Mouse (Mus musculus): ENCODE measurements around the gene Tmub2. TPM values are rescaled to one million over a fixed set of nuclear protein-coding genes. Genes with fewer than 3 reads are reported as not detected.
A peak's percentile ranks its signal among the peaks of the same experiment; 100 is the strongest.

Gene Tmub2
- polyA plus RNA-seq, 1 experiment from 2014 or later = 49.8 TPM

DNA sequence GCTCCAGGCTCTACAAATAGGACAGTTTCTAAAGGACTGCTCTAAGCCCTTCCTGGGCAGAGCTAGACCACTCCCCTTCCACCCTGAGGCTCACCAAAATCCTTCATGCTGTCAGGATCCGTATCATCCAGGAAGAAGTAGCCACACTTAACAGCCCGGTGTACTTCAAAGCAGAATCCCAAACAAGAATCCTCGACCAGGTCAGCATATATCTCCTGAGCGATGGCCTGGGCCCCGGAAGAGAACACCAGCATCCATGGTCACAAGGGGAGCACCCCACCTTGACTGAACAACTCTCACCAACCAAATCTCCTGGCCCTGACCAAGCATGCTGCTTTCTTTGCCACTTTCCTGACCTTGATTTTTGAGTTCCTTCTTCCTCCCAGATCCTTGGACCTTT lies 9.7 kb downstream of the Tmub2 start:
- no peaks in the 10 kb centered on the region for H3K27me3 ChIP-seq (replicated peaks; ENCODE audit: control insufficient read depth, insufficient read depth, low read length)
- no peaks in the 10 kb centered on the region for H3K9me3 ChIP-seq (ENCODE audit: control insufficient read depth, low read length)
- peak overlapping the region; percentile 81; the same call in 1 of the 2 replicates for H3K4me3 ChIP-seq (ENCODE audit: low read depth, low read length)
- H3K36me3 ChIP-seq (ENCODE audit: control insufficient read depth, insufficient read depth, low read length) = peaks cover 44% of the 10 kb centered on the region
- 0 out of 2 replicates have a peak overlapping the region, but pooled peaks have one; percentile 40 for H3K27ac ChIP-seq (replicated peaks; ENCODE audit: low read depth, low read length)
- DNase-seq (ENCODE audit: low spot score) (no peak), ATAC-seq (ENCODE audit: low read depth) (no peak)
- peak overlapping the region; percentile 96; the same call in 1 of the 2 replicates for H3K9ac ChIP-seq (ENCODE audit: low read depth, low read length)
- 73% methylated on average over 5 of the region's 5 CpGs for WGBS
- peaks cover 12% of the 10 kb centered on the region; the same call in 1 of the 2 replicates for H3K4me1 ChIP-seq (ENCODE audit: control insufficient read depth, insufficient read depth, low read length)
- H3K4me2 ChIP-seq (ENCODE audit: low read depth, low read length) = peak overlapping the region; percentile 85

DNA sequence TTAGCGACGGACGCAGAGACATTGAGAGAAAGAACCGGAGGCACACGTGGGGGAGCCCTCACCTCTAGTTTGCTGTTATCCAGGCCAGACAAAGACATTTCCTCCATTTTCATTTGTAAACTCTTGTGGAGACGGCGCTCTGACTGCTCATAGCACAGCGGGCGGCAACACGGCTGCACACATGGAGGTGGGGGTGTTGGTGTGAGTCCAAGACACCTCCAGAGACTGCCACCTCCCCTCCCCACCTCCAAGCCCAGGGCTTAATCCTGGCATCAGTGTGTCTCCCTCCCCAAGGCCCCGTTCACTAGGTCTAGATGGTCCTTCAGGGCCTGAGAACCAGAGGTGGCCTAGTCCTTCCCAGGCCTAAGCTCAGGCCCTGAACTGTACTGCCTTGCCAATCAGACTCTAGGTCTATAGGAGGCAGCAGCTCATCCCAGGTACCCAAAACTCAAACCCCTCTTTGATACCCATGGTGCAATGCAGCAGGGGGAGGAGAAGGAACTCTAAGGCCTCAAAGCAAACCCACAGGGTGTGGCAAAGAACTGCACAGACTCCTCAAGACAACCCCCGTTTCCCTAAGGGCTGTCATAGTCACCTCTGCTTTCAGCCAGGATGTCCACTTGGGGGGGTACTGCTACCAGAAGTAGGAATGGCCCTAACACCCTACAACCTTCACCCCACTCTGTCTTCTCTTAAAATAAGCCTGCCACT lies 10.3 kb downstream of the Tmub2 start:
- ATAC-seq (ENCODE audit: low read depth) = no peak
- WGBS = 64% methylated on average over 12 of the region's 12 CpGs
- Histone ChIP-seq H3K9ac (ENCODE audit: low read depth, low read length) (peak overlapping the region; percentile 96), H3K4me1 (ENCODE audit: control insufficient read depth, insufficient read depth, low read length) (peaks cover 12% of the 10 kb centered on the region; the same call in 1 of the 2 replicates), H3K4me3 (ENCODE audit: low read depth, low read length) (peak overlapping the region; percentile 81), H3K4me2 (ENCODE audit: low read depth, low read length) (peak overlapping the region; percentile 85), H3K36me3 (ENCODE audit: control insufficient read depth, insufficient read depth, low read length) (peaks cover 44% of the 10 kb centered on the region), H3K27ac (replicated peaks; ENCODE audit: low read depth, low read length) (peak overlapping the region; percentile 99), H3K27me3 (replicated peaks; ENCODE audit: control insufficient read depth, insufficient read depth, low read length) (no peaks in the 10 kb centered on the region), H3K9me3 (ENCODE audit: control insufficient read depth, low read length) (no peaks in the 10 kb centered on the region)
- DNase-seq (ENCODE audit: low spot score) = peak; percentile 74

DNA sequence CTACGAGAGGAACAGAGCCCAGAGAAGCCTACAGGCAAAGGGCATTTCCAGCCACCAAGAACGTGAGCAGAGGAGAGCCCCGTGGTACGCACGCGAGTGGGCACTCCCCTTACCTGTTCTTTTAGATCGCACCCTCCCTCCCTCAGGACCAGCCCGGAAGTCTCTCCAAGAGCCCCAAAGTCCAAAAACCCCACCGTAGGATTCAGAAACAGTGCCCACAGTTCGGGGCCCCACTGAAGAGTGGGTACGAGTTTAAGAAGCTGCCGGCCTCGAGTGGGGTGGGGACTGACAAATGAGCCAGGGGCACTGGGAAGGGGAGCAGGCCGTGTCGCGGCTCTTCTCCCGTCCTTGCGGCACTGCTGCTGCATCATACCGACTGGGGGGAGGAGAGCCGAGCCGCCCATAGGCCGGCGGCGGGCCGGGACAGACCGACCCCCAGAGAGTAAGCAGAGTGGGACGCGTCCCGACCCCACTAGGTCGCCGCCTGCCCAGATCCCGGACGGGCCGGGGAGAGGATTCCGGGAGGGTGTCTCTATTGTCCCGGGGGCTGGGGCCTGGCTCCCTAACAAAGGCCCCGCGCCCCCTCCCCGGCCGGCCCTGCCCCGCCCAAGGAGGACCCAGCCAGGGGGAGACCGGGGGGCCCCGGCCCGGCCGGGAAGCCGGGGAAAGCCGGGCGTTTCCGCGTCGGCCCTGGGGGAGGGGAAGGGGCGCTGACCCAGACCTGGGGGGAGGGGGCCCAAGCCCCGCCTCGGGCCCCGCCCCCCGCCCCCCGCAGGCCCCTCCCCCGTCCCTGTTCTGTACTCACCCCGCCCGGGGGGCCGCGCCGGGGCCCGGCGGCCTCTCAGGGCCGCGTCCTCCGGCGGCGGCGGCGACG lies 11.1 kb downstream of the Tmub2 start:
- Histone ChIP-seq H3K9me3 (ENCODE audit: control insufficient read depth, low read length) (no peaks in the 10 kb centered on the region), H3K27ac (replicated peaks; ENCODE audit: low read depth, low read length) (peak overlapping the region; percentile 99), H3K36me3 (ENCODE audit: control insufficient read depth, insufficient read depth, low read length) (peaks cover 37% of the 10 kb centered on the region), H3K4me2 (ENCODE audit: low read depth, low read length) (peak overlapping the region; percentile 85), H3K4me1 (ENCODE audit: control insufficient read depth, insufficient read depth, low read length) (peaks cover 12% of the 10 kb centered on the region; the same call in 1 of the 2 replicates), H3K27me3 (replicated peaks; ENCODE audit: control insufficient read depth, insufficient read depth, low read length) (no peaks in the 10 kb centered on the region), H3K9ac (ENCODE audit: low read depth, low read length) (peak overlapping the region; percentile 96), H3K4me3 (ENCODE audit: low read depth, low read length) (peak overlapping the region; percentile 81)
- peak; percentile 3; the same call in 1 of the 2 replicates for ATAC-seq (ENCODE audit: low read depth)
- WGBS = under 1% methylated on average over 17 of the region's 73 CpGs
- DNase-seq (ENCODE audit: low spot score) = peak; percentile 84

DNA sequence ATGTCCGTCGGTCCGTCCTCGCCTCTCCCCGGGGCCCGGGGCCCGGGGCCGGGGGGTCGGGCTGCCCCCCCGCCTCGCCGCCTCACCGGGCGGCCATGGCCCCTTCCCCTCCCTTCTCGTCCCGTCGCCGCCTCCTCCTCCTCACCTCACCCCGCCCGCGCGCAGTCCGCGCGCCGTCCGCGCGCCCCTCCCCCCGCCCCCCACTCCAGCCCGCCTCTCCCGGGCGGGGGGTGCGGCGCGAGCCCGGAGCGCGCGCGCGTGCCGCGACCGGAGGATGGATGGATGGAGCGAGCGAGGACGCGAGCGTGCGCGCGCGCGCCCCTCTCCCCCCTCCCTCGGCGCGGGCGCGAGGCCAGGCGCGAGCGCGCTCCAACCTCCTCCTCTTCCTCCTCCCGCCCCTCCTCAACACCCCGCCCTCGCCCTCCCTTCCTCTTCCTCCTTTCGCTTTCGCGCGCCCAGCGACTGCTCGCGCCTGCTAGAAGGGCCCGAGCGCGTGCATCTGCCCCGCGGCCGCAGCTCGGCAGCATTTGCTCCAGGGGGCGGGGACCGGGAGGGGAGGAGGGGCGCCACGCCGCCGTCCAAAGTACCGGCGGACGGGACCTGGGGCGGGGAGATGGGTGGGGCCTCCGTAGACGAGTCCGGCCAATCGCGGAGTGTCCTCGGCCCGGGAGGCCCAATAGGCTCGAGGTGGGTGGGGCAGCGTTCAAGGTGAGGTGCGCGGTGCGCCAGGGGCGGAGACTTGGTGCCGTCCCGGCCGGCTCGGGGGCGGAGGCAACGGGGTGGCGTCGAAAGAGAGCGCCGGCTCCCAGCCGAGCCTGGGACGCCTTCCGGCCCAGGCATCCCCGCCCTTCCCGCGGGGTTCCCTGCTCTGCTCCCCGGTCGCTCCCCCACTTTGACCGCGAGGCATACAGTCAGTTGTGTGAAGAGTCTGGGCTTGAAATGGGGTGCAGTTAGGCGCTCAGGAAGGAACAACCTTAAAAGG lies 12.1 kb downstream of the Tmub2 start, which contains the start of gene Atxn7l3:
Atxn7l3 (minus strand) TSS at position 141 of the 982 bp plus-strand sequence.
- 0% methylated on average over 28 of the region's 125 CpGs for WGBS
- peak; percentile 95 for ATAC-seq (ENCODE audit: low read depth)
- Histone ChIP-seq H3K36me3 (ENCODE audit: control insufficient read depth, insufficient read depth, low read length) (peaks cover 27% of the 10 kb centered on the region), H3K4me1 (ENCODE audit: control insufficient read depth, insufficient read depth, low read length) (peaks cover 12% of the 10 kb centered on the region; the same call in 1 of the 2 replicates), H3K9ac (ENCODE audit: low read depth, low read length) (peak within 1 kb of the TSS; percentile 96), H3K27me3 (replicated peaks; ENCODE audit: control insufficient read depth, insufficient read depth, low read length) (no peaks in the 10 kb centered on the region), H3K4me2 (ENCODE audit: low read depth, low read length) (peak within 1 kb of the TSS; percentile 85), H3K9me3 (ENCODE audit: control insufficient read depth, low read length) (no peaks in the 10 kb centered on the region), H3K27ac (replicated peaks; ENCODE audit: low read depth, low read length) (peak within 1 kb of the TSS; percentile 99), H3K4me3 (ENCODE audit: low read depth, low read length) (peak within 1 kb of the TSS; percentile 81)
- peak; percentile 100 for DNase-seq (ENCODE audit: low spot score)

- H3K4me2 ChIP-seq (ENCODE audit: low read depth, low read length) = peak overlapping the region; percentile 85
- H3K9ac ChIP-seq (ENCODE audit: low read depth, low read length) = peak overlapping the region; percentile 77
- H3K4me3 ChIP-seq (ENCODE audit: low read depth, low read length) = peak overlapping the region; percentile 81
- H3K4me1 ChIP-seq (ENCODE audit: control insufficient read depth, insufficient read depth, low read length) = peaks cover 12% of the 10 kb centered on the region; the same call in 1 of the 2 replicates
- peaks cover 16% of the 10 kb centered on the region for H3K36me3 ChIP-seq (ENCODE audit: control insufficient read depth, insufficient read depth, low read length)
- DNase-seq (ENCODE audit: low spot score) (no peak), ATAC-seq (ENCODE audit: low read depth) (peak; percentile 5)
- peak overlapping the region; percentile 99 for H3K27ac ChIP-seq (replicated peaks; ENCODE audit: low read depth, low read length)
- no peaks in the 10 kb centered on the region for H3K27me3 ChIP-seq (replicated peaks; ENCODE audit: control insufficient read depth, insufficient read depth, low read length)
- WGBS = 31% methylated on average over 23 of the region's 27 CpGs
- H3K9me3 ChIP-seq (ENCODE audit: control insufficient read depth, low read length) = no peaks in the 10 kb centered on the region
Measured at GRCm38 (mm10) chr11:102297577-102298556, 13.1 kb downstream of the Tmub2 start.

- H3K9ac ChIP-seq (ENCODE audit: low read depth, low read length) = no peak overlapping the region
- ATAC-seq (ENCODE audit: low read depth) (no peak), DNase-seq (ENCODE audit: low spot score) (peak; percentile 26)
- H3K4me2 ChIP-seq (ENCODE audit: low read depth, low read length) = no peak overlapping the region
- H3K27me3 ChIP-seq (replicated peaks; ENCODE audit: control insufficient read depth, insufficient read depth, low read length) = no peaks in the 10 kb centered on the region
- H3K36me3 ChIP-seq (ENCODE audit: control insufficient read depth, insufficient read depth, low read length) = no peaks in the 10 kb centered on the region
- WGBS = 33% methylated on average over 1 of the region's 1 CpGs
- no peak overlapping the region for H3K27ac ChIP-seq (replicated peaks; ENCODE audit: low read depth, low read length)
- no peaks in the 10 kb centered on the region for H3K9me3 ChIP-seq (ENCODE audit: control insufficient read depth, low read length)
- peaks cover 4% of the 10 kb centered on the region; the same call in 1 of the 2 replicates for H3K4me1 ChIP-seq (ENCODE audit: control insufficient read depth, insufficient read depth, low read length)
- no peak overlapping the region for H3K4me3 ChIP-seq (ENCODE audit: low read depth, low read length)
Measured at GRCm38 (mm10) chr11:102299839-102300238, 15.1 kb downstream of the Tmub2 start.

DNA sequence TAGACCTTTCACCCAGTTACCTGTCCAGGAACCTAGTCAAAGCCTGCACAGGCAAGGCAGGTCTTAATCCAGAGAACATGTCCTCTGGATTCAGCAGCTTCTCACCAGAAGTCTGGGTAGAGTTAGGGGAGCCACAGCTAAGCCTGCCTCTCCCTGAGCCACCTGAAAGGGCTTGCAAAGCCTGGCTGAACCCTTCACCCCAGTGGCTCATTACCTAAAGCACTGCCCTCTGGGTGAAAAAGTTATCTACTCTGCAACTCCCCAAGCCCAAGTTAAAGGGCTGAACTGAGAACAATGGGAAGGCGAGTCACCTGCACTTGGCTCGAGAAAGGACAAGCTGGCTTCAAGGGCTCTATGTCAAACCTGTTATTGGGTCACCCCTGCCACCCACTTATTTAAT lies 19.4 kb downstream of the Tmub2 start:
- Histone ChIP-seq H3K27me3 (replicated peaks; ENCODE audit: control insufficient read depth, insufficient read depth, low read length) (no peaks in the 10 kb centered on the region), H3K36me3 (ENCODE audit: control insufficient read depth, insufficient read depth, low read length) (peaks cover 24% of the 10 kb centered on the region), H3K27ac (replicated peaks; ENCODE audit: low read depth, low read length) (no peak overlapping the region), H3K9ac (ENCODE audit: low read depth, low read length) (no peak overlapping the region), H3K4me3 (ENCODE audit: low read depth, low read length) (no peak overlapping the region), H3K9me3 (ENCODE audit: control insufficient read depth, low read length) (no peaks in the 10 kb centered on the region), H3K4me1 (ENCODE audit: control insufficient read depth, insufficient read depth, low read length) (no peaks in the 10 kb centered on the region), H3K4me2 (ENCODE audit: low read depth, low read length) (no peak overlapping the region)
- ATAC-seq (ENCODE audit: low read depth) (no peak), DNase-seq (ENCODE audit: low spot score) (no peak)
- 50% methylated on average over 2 of the region's 2 CpGs for WGBS
